Mouse (Mus musculus) megakaryocyte, embryonic 14.5 days (primary cell): ENCODE results near the gene Cdk14.

ENCODE experiments used
- FLI1 ChIP-seq: IDR thresholded peaks from 2 replicates; pipeline ENCODE4 v1.6.1; 2012; ENCODE audit warnings: low read length, inconsistent platforms, mixed read lengths
- GATA1 ChIP-seq: IDR thresholded peaks from 3 replicates; pipeline ENCODE4 v1.6.1; 2012; ENCODE audit warnings: mixed read lengths, low read length, inconsistent platforms, borderline replicate concordance

- TF ChIP-seq FLI1, result no peak
- no peak for TF ChIP-seq GATA1
Observed at GRCm38 (mm10) chr5:4893206-4893851, 526.8 kb downstream of the Cdk14 start.
